Mouse (Mus musculus) cortical plate, adult 2 months (tissue): Measurements from ENCODE around the gene Acer3.

Experiments used
- CTCF ChIP-seq: fragments of 200-500 bp; IDR thresholded peaks from 2 replicates; pipeline ENCODE4 v1.5.1; 2011; ENCODE audit warnings: mild to moderate bottlenecking, control low read depth, low read length; ENCODE audit not compliant: insufficient read depth; ENCODE audit errors: extremely low read depth
- POLR2A ChIP-seq: fragments of 200-500 bp; IDR thresholded peaks from 2 replicates; pipeline ENCODE4 v1.6.1; 2011; ENCODE audit warnings: mild to moderate bottlenecking, low read length, control low read depth; ENCODE audit not compliant: insufficient read depth; ENCODE audit errors: extremely low read depth

DNA sequence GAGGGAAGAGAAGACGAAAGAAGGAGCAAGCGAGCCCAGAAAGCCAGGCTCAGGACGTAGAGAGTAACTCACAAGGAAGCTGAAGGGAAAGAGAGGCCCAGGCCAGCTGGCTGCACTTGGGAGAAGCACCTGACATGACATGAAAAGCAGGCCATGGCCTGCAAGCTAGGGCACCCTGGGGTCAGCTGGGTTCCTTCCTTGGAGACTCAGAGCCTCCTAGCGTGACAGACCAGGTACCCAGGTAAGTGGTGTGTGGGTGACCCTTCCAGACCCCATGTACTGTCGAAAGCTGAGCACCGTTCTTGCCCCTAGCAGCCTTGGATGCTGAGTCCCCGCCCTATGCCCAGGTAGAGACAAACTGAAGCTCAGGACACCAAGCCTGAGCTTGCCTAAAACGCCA, 148.3 kb downstream of the Acer3 start:
- TF ChIP-seq CTCF (no peak), POLR2A (no peak)
